Mouse (Mus musculus) hindbrain, embryonic 10.5 days (tissue): ENCODE results near the gene Tmem35b. TPM values are rescaled to one million over a fixed set of nuclear protein-coding genes. Genes with fewer than 3 reads are reported as not detected.

Experiments used
- DNase-seq: peaks from one replicate; pipeline ENCODE4 v3.0.0-alpha.2; 2017; ENCODE audit warnings: low spot score
- H3K27ac ChIP-seq: fragments of 300-500 bp; sonication (generic); 2 replicates; pipeline ENCODE4 v1.5.1; 2016; ENCODE audit warnings: mild to moderate bottlenecking, moderate library complexity
- H3K27me3 ChIP-seq: fragments of 300-500 bp; sonication (generic); 2 replicates; pipeline ENCODE4 v1.6.1; 2016; ENCODE audit warnings: mild to moderate bottlenecking; ENCODE audit not compliant: poor library complexity, insufficient read depth, severe bottlenecking
- H3K36me3 ChIP-seq: fragments of 300-500 bp; sonication (generic); 2 replicates; pipeline ENCODE4 v1.6.1; 2016; ENCODE audit warnings: mild to moderate bottlenecking, moderate library complexity
- H3K4me1 ChIP-seq: fragments of 300-500 bp; sonication (generic); replicated peaks from 2 replicates; pipeline ENCODE4 v1.6.1; 2016; ENCODE audit warnings: mild to moderate bottlenecking
- H3K4me3 ChIP-seq: fragments of 300-500 bp; sonication (generic); 2 replicates; pipeline ENCODE4 v1.5.1; 2016; ENCODE audit warnings: mild to moderate bottlenecking, moderate library complexity
- H3K9me3 ChIP-seq: fragments of 300-500 bp; sonication (generic); 2 replicates; pipeline ENCODE4 v1.6.1; 2016; ENCODE audit warnings: mild to moderate bottlenecking, moderate library complexity
- WGBS: fragments of 180-500 bp; shearing (Covaris S2); methylation state at CpG from one replicate; pipeline ENCODE4 v1.1.7; 2016; 5-methylcytosine and 5-hydroxymethylcytosine counted together
- polyA plus RNA-seq: library from polyadenylated mRNA; unstranded; fragments of >200 nt; fragmentation: Nextera tagmentation; extraction: Ambion mirVana; gene quantifications from 2 replicates; pipeline ENCODE4 v1.2.1, GENCODE M21; 2016

Gene Tmem35b
- polyA plus RNA-seq, 1 experiment from 2014 or later = 17.0 TPM

- H3K4me3 ChIP-seq = no peak overlapping the region
- no peaks in the 10 kb centered on the region for H3K36me3 ChIP-seq
- 58% methylated on average over 1 of the region's 1 CpGs for WGBS
- DNase-seq = no peak
- no peak overlapping the region for H3K27ac ChIP-seq
- H3K4me1 ChIP-seq = peaks cover 8% of the 10 kb centered on the region; the same call in 1 of the 2 replicates
- H3K27me3 ChIP-seq = no peaks in the 10 kb centered on the region
- H3K9me3 ChIP-seq = no peaks in the 10 kb centered on the region
Measured at GRCm38 (mm10) chr4:127134687-127135086, 11.2 kb downstream of the Tmem35b start.

- H3K4me1 ChIP-seq = peaks cover 8% of the 10 kb centered on the region; the same call in 1 of the 2 replicates
- no peaks in the 10 kb centered on the region for H3K36me3 ChIP-seq
- H3K9me3 ChIP-seq = no peaks in the 10 kb centered on the region
- no peak overlapping the region for H3K27ac ChIP-seq
- 85% methylated on average over 5 of the region's 5 CpGs for WGBS
- no peak for DNase-seq
- no peak overlapping the region for H3K4me3 ChIP-seq
- no peaks in the 10 kb centered on the region for H3K27me3 ChIP-seq
Measured at GRCm38 (mm10) chr4:127137591-127137990, 14.1 kb downstream of the Tmem35b start.

GRCm38 (mm10) chr4:127138486-127138885 lies 15.0 kb downstream of the Tmem35b start:
- WGBS = 61% methylated on average over 6 of the region's 6 CpGs
- H3K27me3 ChIP-seq = no peaks in the 10 kb centered on the region
- H3K4me1 ChIP-seq = peaks cover 8% of the 10 kb centered on the region; the same call in 1 of the 2 replicates
- no peak overlapping the region for H3K27ac ChIP-seq
- no peaks in the 10 kb centered on the region for H3K9me3 ChIP-seq
- no peaks in the 10 kb centered on the region for H3K36me3 ChIP-seq
- no peak for DNase-seq
- H3K4me3 ChIP-seq = no peak overlapping the region

- no peak for DNase-seq
Measured at GRCm38 (mm10) chr4:127150031-127150430, 26.5 kb downstream of the Tmem35b start.

GRCm38 (mm10) chr4:127153345-127153744 lies 29.9 kb downstream of the Tmem35b start:
- DNase-seq = no peak
- no peaks in the 10 kb centered on the region for H3K27me3 ChIP-seq
- H3K4me3 ChIP-seq = no peak overlapping the region
- no peaks in the 10 kb centered on the region for H3K4me1 ChIP-seq
- H3K36me3 ChIP-seq = no peaks in the 10 kb centered on the region
- WGBS = 63% methylated on average over 1 of the region's 1 CpGs
- no peak overlapping the region for H3K27ac ChIP-seq
- no peaks in the 10 kb centered on the region for H3K9me3 ChIP-seq

More at GRCm38 (mm10) chr4:127150031-127150430, 26.5 kb downstream of the Tmem35b start:
- H3K27ac ChIP-seq = no peak overlapping the region
- WGBS = 87% methylated on average over 13 of the region's 13 CpGs
- no peaks in the 10 kb centered on the region for H3K4me1 ChIP-seq
- H3K36me3 ChIP-seq = no peaks in the 10 kb centered on the region
- no peaks in the 10 kb centered on the region for H3K9me3 ChIP-seq
- no peak overlapping the region for H3K4me3 ChIP-seq
- H3K27me3 ChIP-seq = no peaks in the 10 kb centered on the region

GRCm38 (mm10) chr4:127155757-127156156 lies 32.3 kb downstream of the Tmem35b start:
- 67% methylated on average over 5 of the region's 5 CpGs for WGBS
- H3K36me3 ChIP-seq = no peaks in the 10 kb centered on the region
- H3K27ac ChIP-seq = no peak overlapping the region
- DNase-seq = peak; percentile 24
- H3K9me3 ChIP-seq = no peaks in the 10 kb centered on the region
- H3K4me3 ChIP-seq = no peak overlapping the region
- H3K27me3 ChIP-seq = no peaks in the 10 kb centered on the region
- no peaks in the 10 kb centered on the region for H3K4me1 ChIP-seq

- no peaks in the 10 kb centered on the region for H3K9me3 ChIP-seq
- no peak for DNase-seq
- no peaks in the 10 kb centered on the region for H3K4me1 ChIP-seq
- H3K27me3 ChIP-seq = no peaks in the 10 kb centered on the region
- H3K27ac ChIP-seq = no peak overlapping the region
- 81% methylated on average over 4 of the region's 4 CpGs for WGBS
- no peak overlapping the region for H3K4me3 ChIP-seq
- no peaks in the 10 kb centered on the region for H3K36me3 ChIP-seq
Measured at GRCm38 (mm10) chr4:127157746-127158145, 34.3 kb downstream of the Tmem35b start.

- whole genome bisulfite sequencing = 77% methylated on average over 8 of the region's 8 CpGs
- no peak overlapping the region for H3K4me3 ChIP-seq
- H3K36me3 ChIP-seq = no peaks in the 10 kb centered on the region
- H3K9me3 ChIP-seq = no peaks in the 10 kb centered on the region
- DNase-seq = no peak
- no peak overlapping the region for H3K27ac ChIP-seq
- H3K4me1 ChIP-seq = peaks cover 14% of the 10 kb centered on the region
- peaks cover 27% of the 10 kb centered on the region for H3K27me3 ChIP-seq
Measured at GRCm38 (mm10) chr4:127163926-127164325, 40.4 kb downstream of the Tmem35b start.

- 77% methylated on average over 5 of the region's 5 CpGs for WGBS
- DNase-seq = no peak
- H3K4me3 ChIP-seq = no peak overlapping the region
- no peaks in the 10 kb centered on the region for H3K9me3 ChIP-seq
- peaks cover 40% of the 10 kb centered on the region for H3K4me1 ChIP-seq
- H3K27ac ChIP-seq = no peak overlapping the region
- peaks cover 57% of the 10 kb centered on the region for H3K27me3 ChIP-seq
- no peaks in the 10 kb centered on the region for H3K36me3 ChIP-seq
Measured at GRCm38 (mm10) chr4:127167096-127167495, 43.6 kb downstream of the Tmem35b start.

- Histone ChIP-seq H3K4me3 (peak overlapping the region; percentile 74), H3K27me3 (peaks cover 64% of the 10 kb centered on the region), H3K4me1 (peaks cover 43% of the 10 kb centered on the region), H3K36me3 (no peaks in the 10 kb centered on the region), H3K9me3 (no peaks in the 10 kb centered on the region), H3K27ac (peak overlapping the region; percentile 90)
- WGBS = 15% methylated on average over 8 of the region's 8 CpGs
- DNase-seq = no peak
Measured at GRCm38 (mm10) chr4:127167731-127168130, 44.2 kb downstream of the Tmem35b start.

- H3K27me3 ChIP-seq = peaks cover 70% of the 10 kb centered on the region
- WGBS = under 1% methylated on average over 39 of the region's 39 CpGs
Measured at GRCm38 (mm10) chr4:127168211-127168913, 44.9 kb downstream of the Tmem35b start.

GRCm38 (mm10) chr4:127168914-127169345 lies 45.4 kb downstream of the Tmem35b start, which contains the start of gene Dlgap3:
Gene Dlgap3, plus strand, starts transcription at chr4:127169204.
- Histone ChIP-seq H3K9me3 (no peaks in the 10 kb centered on the region), H3K27ac (peak within 1 kb of the TSS; percentile 90), H3K4me3 (peak within 1 kb of the TSS; percentile 74), H3K36me3 (no peaks in the 10 kb centered on the region), H3K27me3 (peaks cover 69% of the 10 kb centered on the region), H3K4me1 (peaks cover 51% of the 10 kb centered on the region)
- no peak for DNase-seq
- WGBS = 1% methylated on average over 56 of the region's 67 CpGs

More at GRCm38 (mm10) chr4:127168211-127168913, 44.9 kb downstream of the Tmem35b start:
- no peaks in the 10 kb centered on the region for H3K9me3 ChIP-seq
- peak overlapping the region; percentile 90 for H3K27ac ChIP-seq
- no peaks in the 10 kb centered on the region for H3K36me3 ChIP-seq
- peak; percentile 78 for DNase-seq
- H3K4me1 ChIP-seq = peaks cover 49% of the 10 kb centered on the region
- peak overlapping the region; percentile 74 for H3K4me3 ChIP-seq

GRCm38 (mm10) chr4:127169346-127170221 lies 46.1 kb downstream of the Tmem35b start:
- Histone ChIP-seq H3K27me3 (peaks cover 69% of the 10 kb centered on the region), H3K4me3 (peak overlapping the region; percentile 74), H3K4me1 (peaks cover 54% of the 10 kb centered on the region), H3K9me3 (no peaks in the 10 kb centered on the region), H3K36me3 (no peaks in the 10 kb centered on the region), H3K27ac (peak overlapping the region; percentile 90)
- DNase-seq = peak; percentile 60
- 2% methylated on average over 49 of the region's 51 CpGs for WGBS
